Mouse (Mus musculus) splenic B cell, adult 2 months (primary cell): ENCODE results near the gene Prkaa1.
"Not testable (repeated sequence)": the region's sequence is repeated elsewhere in the genome, so short reads cannot be mapped to it uniquely, and the experiment has no call there.

Source experiments
- DNase-seq: peaks from one replicate; pipeline ENCODE4 v3.0.0-alpha.2; 2011; ENCODE audit warnings: low read depth, low spot score
- H3K27me3 ChIP-seq: 2 replicates; pipeline ENCODE4 v1.6.1; 2012; ENCODE audit warnings: mild to moderate bottlenecking, low read length, moderate library complexity, mixed read lengths; ENCODE audit not compliant: control insufficient read depth, poor library complexity, insufficient read depth, severe bottlenecking
- H3K36me3 ChIP-seq: 2 replicates; pipeline ENCODE4 v1.6.1; 2012; ENCODE audit warnings: mild to moderate bottlenecking, low read length, moderate library complexity, mixed read lengths; ENCODE audit not compliant: control insufficient read depth, poor library complexity, insufficient read depth, severe bottlenecking

The Prkaa1 gene

GRCm38 (mm10) chr15:5119192-5119591 is 24.5 kb upstream of the Prkaa1 start:
- no peak for DNase-seq
- no peaks in the 10 kb centered on the region for H3K27me3 ChIP-seq
- peaks cover 19% of the 10 kb centered on the region for H3K36me3 ChIP-seq

DNA sequence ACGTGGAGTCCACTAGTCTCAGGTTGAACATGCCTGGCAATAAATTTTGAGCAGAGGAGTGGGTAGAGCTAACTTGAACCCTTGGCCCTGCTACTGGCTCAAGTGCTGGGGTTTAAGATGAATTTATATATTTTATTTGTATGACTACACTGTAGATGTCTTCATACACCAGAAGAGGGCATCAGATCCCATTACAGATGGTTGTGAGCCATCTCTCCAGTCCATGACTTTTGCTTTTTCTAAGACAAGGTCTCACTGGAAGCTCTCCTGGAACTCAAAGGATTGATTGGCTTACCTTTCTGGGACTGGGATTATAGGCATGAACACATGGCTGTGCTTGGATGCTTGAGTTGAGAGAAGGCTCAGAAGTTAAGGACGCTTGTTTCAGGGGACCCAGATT is 24.0 kb upstream of the Prkaa1 start:
- Histone ChIP-seq H3K27me3 (no peaks in the 10 kb centered on the region), H3K36me3 (peaks cover 22% of the 10 kb centered on the region)
- DNase-seq: no peak

GRCm38 (mm10) chr15:5121535-5122313 is 21.9 kb upstream of the Prkaa1 start:
- no peaks in the 10 kb centered on the region for H3K27me3 ChIP-seq
- DNase-seq: no peak

GRCm38 (mm10) chr15:5126456-5126855 is 17.2 kb upstream of the Prkaa1 start:
- Histone ChIP-seq H3K36me3 (peaks cover 8% of the 10 kb centered on the region), H3K27me3 (no peaks in the 10 kb centered on the region)
- DNase-seq: no peak

More at GRCm38 (mm10) chr15:5121535-5122313, 21.9 kb upstream of the Prkaa1 start:
- peaks cover 22% of the 10 kb centered on the region for H3K36me3 ChIP-seq

GRCm38 (mm10) chr15:5127487-5127886 is 16.2 kb upstream of the Prkaa1 start:
- Histone ChIP-seq H3K27me3 (no peaks in the 10 kb centered on the region), H3K36me3 (peaks cover 4% of the 10 kb centered on the region)
- no peak for DNase-seq

- DNase-seq: no peak
- Histone ChIP-seq H3K36me3 (peaks cover 4% of the 10 kb centered on the region), H3K27me3 (no peaks in the 10 kb centered on the region)
These were observed 15.3 kb upstream of the Prkaa1 start for GRCm38 (mm10) chr15:5128176-5128940.

- no peak for DNase-seq
- H3K27me3 ChIP-seq: no peaks in the 10 kb centered on the region
These were observed 14.4 kb upstream of the Prkaa1 start for GRCm38 (mm10) chr15:5129111-5129805.

GRCm38 (mm10) chr15:5130887-5131668 is 12.6 kb upstream of the Prkaa1 start:
- DNase-seq, H3K27me3 ChIP-seq, H3K36me3 ChIP-seq: not testable (repeated sequence)

More at GRCm38 (mm10) chr15:5129111-5129805, 14.4 kb upstream of the Prkaa1 start:
- H3K36me3 ChIP-seq: peaks cover 3% of the 10 kb centered on the region

DNA sequence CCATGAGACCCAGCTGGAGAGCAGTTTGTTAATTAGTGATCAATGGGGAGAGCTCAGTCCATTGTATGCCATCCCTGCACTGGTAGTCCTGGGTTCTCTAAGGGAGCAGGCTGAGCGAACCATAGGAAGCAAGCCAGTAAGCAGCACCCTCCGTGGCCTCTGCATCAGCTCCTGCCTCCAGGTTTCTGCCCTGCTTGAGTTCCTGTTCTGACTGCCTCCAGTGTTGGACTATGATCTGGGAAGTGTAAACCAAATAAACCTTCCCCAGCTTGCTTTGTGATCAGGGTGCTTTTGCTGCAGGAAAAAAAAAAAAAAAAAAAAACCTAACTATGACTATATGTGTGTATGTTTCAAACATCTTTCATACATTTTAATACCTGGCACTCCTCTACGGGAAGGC is 10.4 kb upstream of the Prkaa1 start:
- DNase-seq: no peak
- H3K36me3 ChIP-seq: no peaks in the 10 kb centered on the region
- no peaks in the 10 kb centered on the region for H3K27me3 ChIP-seq

DNA sequence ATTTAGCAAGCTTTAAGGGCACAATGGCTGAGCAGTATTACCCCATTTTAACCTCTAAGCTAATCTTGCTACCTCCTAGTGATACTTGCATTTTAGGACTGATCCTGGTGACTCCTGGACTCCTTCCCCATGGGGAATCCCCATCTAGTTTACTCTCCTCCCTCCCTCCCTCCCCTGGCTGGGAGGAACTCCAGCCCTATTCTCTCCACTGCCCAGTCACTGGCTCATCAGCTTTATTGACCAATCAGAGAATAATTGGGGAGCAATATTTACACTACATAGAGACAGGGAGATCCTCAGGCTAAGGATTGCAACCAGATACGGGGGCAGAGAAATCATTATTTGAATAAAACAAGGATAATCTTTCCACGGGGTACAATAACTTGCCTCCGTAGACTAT is 9.5 kb upstream of the Prkaa1 start:
- H3K36me3 ChIP-seq: no peaks in the 10 kb centered on the region
- no peak for DNase-seq
- H3K27me3 ChIP-seq: no peaks in the 10 kb centered on the region

DNA sequence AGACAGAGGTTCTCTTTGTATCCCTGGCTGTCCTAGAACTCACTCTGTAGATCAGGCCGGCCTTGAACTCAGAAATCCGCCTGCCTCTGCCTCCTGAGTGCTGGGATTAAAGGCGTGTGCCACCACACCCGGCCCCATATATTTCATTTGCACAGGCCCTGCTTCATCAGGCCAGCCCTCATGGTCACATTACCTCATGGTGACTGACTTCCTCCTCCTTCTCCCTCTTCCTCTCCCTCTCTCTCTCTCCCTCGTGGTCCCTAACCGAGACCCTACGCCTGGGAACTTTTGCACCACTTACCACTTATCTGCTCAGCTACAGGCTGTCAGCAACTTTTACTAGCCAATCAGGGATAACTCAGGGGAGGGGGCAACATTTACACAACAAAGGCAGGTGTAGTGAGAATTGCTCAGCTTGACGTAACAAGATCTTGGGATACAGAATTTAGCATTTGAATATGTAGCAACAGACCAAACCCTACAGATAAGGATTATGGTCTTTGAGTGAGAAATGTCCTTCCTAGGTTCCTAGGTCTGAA is 8.6 kb upstream of the Prkaa1 start:
- no peak for DNase-seq
- no peaks in the 10 kb centered on the region for H3K36me3 ChIP-seq
- no peaks in the 10 kb centered on the region for H3K27me3 ChIP-seq

- H3K36me3 ChIP-seq: no peaks in the 10 kb centered on the region
- DNase-seq: no peak
- H3K27me3 ChIP-seq: no peaks in the 10 kb centered on the region
These were observed 5.4 kb upstream of the Prkaa1 start for GRCm38 (mm10) chr15:5138021-5138856.

DNA sequence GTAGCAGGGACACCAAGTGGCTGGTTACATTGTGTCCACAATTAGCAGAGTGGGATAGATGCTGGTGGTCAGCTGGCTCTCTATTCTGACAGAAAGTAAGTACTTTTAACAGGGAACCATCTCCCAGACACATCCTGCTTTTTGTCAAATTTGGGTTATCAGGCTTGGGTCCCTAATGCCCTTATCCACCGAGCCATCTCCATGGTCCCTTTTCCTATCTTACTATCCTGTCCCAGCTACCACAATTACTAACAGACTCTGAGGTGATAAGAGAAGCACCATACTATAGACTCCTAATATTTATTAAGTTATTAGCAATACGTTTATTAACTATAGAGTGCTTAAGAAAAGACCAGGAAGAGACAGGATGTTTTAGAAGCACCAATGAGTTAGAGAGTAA is 4.3 kb upstream of the Prkaa1 start:
- Histone ChIP-seq H3K36me3 (no peaks in the 10 kb centered on the region), H3K27me3 (no peaks in the 10 kb centered on the region)
- no peak for DNase-seq
